Mouse (Mus musculus): Measurements from ENCODE around the gene Mlycd. TPM values are rescaled to one million over a fixed set of nuclear protein-coding genes. Genes with fewer than 3 reads are reported as not detected.

Mlycd gene
- polyA plus RNA-seq, 1 experiment from 2014 or later, result 14.2 TPM

GRCm38 (mm10) chr8:119412037-119412734 lies 17.5 kb downstream of the Mlycd start:
- no peaks in the 10 kb centered on the region; the same call in 1 of the 2 replicates for H3K4me1 ChIP-seq (ENCODE audit: control insufficient read depth, insufficient read depth, low read length)
- no peaks in the 10 kb centered on the region for H3K9me3 ChIP-seq (replicated peaks; ENCODE audit: control insufficient read depth, low read length)
- no peak overlapping the region for H3K9ac ChIP-seq (ENCODE audit: low read depth, low read length)
- peaks cover 10% of the 10 kb centered on the region; the same call in 1 of the 2 replicates for H3K36me3 ChIP-seq (ENCODE audit: control insufficient read depth, insufficient read depth, low read length)
- peaks cover 13% of the 10 kb centered on the region for H3K27me3 ChIP-seq (ENCODE audit: control insufficient read depth, insufficient read depth, low read length)
- no peak overlapping the region for H3K4me2 ChIP-seq
- ATAC-seq (replicated peaks; ENCODE audit: insufficient number of reproducible peaks, low FRiP score, low TSS enrichment), result no peak
- no peak overlapping the region for H3K4me3 ChIP-seq (ENCODE audit: low read depth, low read length)
- no peak overlapping the region for H3K27ac ChIP-seq (ENCODE audit: low read depth, low read length)
- WGBS (ENCODE audit: insufficient replicate concordance), result 53% methylated on average over 10 of the region's 10 CpGs

- peak; percentile 19; the same call in 1 of the 2 replicates for ATAC-seq (replicated peaks; ENCODE audit: insufficient number of reproducible peaks, low FRiP score, low TSS enrichment)
- Histone ChIP-seq H3K27me3 (ENCODE audit: control insufficient read depth, insufficient read depth, low read length) (peaks cover 13% of the 10 kb centered on the region), H3K36me3 (ENCODE audit: control insufficient read depth, insufficient read depth, low read length) (peaks cover 10% of the 10 kb centered on the region; the same call in 1 of the 2 replicates)
Observed at GRCm38 (mm10) chr8:119412735-119413498, 18.2 kb downstream of the Mlycd start.

GRCm38 (mm10) chr8:119413605-119414004 lies 18.9 kb downstream of the Mlycd start:
- Histone ChIP-seq H3K36me3 (ENCODE audit: control insufficient read depth, insufficient read depth, low read length) (peaks cover 10% of the 10 kb centered on the region; the same call in 1 of the 2 replicates), H3K9ac (ENCODE audit: low read depth, low read length) (no peak overlapping the region), H3K9me3 (replicated peaks; ENCODE audit: control insufficient read depth, low read length) (no peaks in the 10 kb centered on the region), H3K27ac (ENCODE audit: low read depth, low read length) (no peak overlapping the region), H3K4me3 (ENCODE audit: low read depth, low read length) (no peak overlapping the region), H3K4me2 (no peak overlapping the region), H3K4me1 (ENCODE audit: control insufficient read depth, insufficient read depth, low read length) (no peaks in the 10 kb centered on the region; the same call in 1 of the 2 replicates), H3K27me3 (ENCODE audit: control insufficient read depth, insufficient read depth, low read length) (peaks cover 13% of the 10 kb centered on the region)
- ATAC-seq (replicated peaks; ENCODE audit: insufficient number of reproducible peaks, low FRiP score, low TSS enrichment), result no peak
- 79% methylated on average over 10 of the region's 10 CpGs for WGBS (ENCODE audit: insufficient replicate concordance)

More at GRCm38 (mm10) chr8:119412735-119413498, 18.2 kb downstream of the Mlycd start:
- no peaks in the 10 kb centered on the region for H3K9me3 ChIP-seq (replicated peaks; ENCODE audit: control insufficient read depth, low read length)
- WGBS (ENCODE audit: insufficient replicate concordance), result 11% methylated on average over 18 of the region's 18 CpGs
- peak overlapping the region; percentile 72 for H3K4me2 ChIP-seq
- H3K4me1 ChIP-seq (ENCODE audit: control insufficient read depth, insufficient read depth, low read length), result no peaks in the 10 kb centered on the region; the same call in 1 of the 2 replicates
- no peak overlapping the region for H3K27ac ChIP-seq (ENCODE audit: low read depth, low read length)
- peak overlapping the region; percentile 64 for H3K9ac ChIP-seq (ENCODE audit: low read depth, low read length)
- H3K4me3 ChIP-seq (ENCODE audit: low read depth, low read length), result peak overlapping the region; percentile 30

- Histone ChIP-seq H3K36me3 (ENCODE audit: control insufficient read depth, insufficient read depth, low read length) (no peaks in the 10 kb centered on the region), H3K9ac (ENCODE audit: low read depth, low read length) (no peak overlapping the region), H3K4me3 (ENCODE audit: low read depth, low read length) (no peak overlapping the region), H3K4me1 (ENCODE audit: control insufficient read depth, insufficient read depth, low read length) (peaks cover 9% of the 10 kb centered on the region), H3K27ac (ENCODE audit: low read depth, low read length) (no peak overlapping the region), H3K27me3 (ENCODE audit: control insufficient read depth, insufficient read depth, low read length) (peaks cover 14% of the 10 kb centered on the region), H3K4me2 (no peak overlapping the region), H3K9me3 (replicated peaks; ENCODE audit: control insufficient read depth, low read length) (no peaks in the 10 kb centered on the region)
- ATAC-seq (replicated peaks; ENCODE audit: insufficient number of reproducible peaks, low FRiP score, low TSS enrichment), result no peak
- WGBS (ENCODE audit: insufficient replicate concordance), result 62% methylated on average over 7 of the region's 7 CpGs
Observed at GRCm38 (mm10) chr8:119420318-119420717, 25.6 kb downstream of the Mlycd start.

- no peaks in the 10 kb centered on the region for H3K36me3 ChIP-seq (ENCODE audit: control insufficient read depth, insufficient read depth, low read length)
- H3K4me1 ChIP-seq (ENCODE audit: control insufficient read depth, insufficient read depth, low read length), result peaks cover 9% of the 10 kb centered on the region
- H3K4me2 ChIP-seq, result no peak overlapping the region
- H3K9me3 ChIP-seq (replicated peaks; ENCODE audit: control insufficient read depth, low read length), result no peaks in the 10 kb centered on the region
- H3K27me3 ChIP-seq (ENCODE audit: control insufficient read depth, insufficient read depth, low read length), result peaks cover 7% of the 10 kb centered on the region; the same call in 1 of the 2 replicates
- no peak overlapping the region for H3K9ac ChIP-seq (ENCODE audit: low read depth, low read length)
- H3K27ac ChIP-seq (ENCODE audit: low read depth, low read length), result no peak overlapping the region
- no peak overlapping the region for H3K4me3 ChIP-seq (ENCODE audit: low read depth, low read length)
- 46% methylated on average over 9 of the region's 9 CpGs for WGBS (ENCODE audit: insufficient replicate concordance)
- no peak for ATAC-seq (replicated peaks; ENCODE audit: insufficient number of reproducible peaks, low FRiP score, low TSS enrichment)
Observed at GRCm38 (mm10) chr8:119421603-119422122, 27.0 kb downstream of the Mlycd start.

GRCm38 (mm10) chr8:119422123-119422711 lies 27.5 kb downstream of the Mlycd start:
- Histone ChIP-seq H3K4me3 (ENCODE audit: low read depth, low read length) (no peak overlapping the region), H3K27me3 (ENCODE audit: control insufficient read depth, insufficient read depth, low read length) (peaks cover 7% of the 10 kb centered on the region; the same call in 1 of the 2 replicates), H3K36me3 (ENCODE audit: control insufficient read depth, insufficient read depth, low read length) (no peaks in the 10 kb centered on the region), H3K27ac (ENCODE audit: low read depth, low read length) (no peak overlapping the region), H3K9ac (ENCODE audit: low read depth, low read length) (no peak overlapping the region), H3K9me3 (replicated peaks; ENCODE audit: control insufficient read depth, low read length) (no peaks in the 10 kb centered on the region), H3K4me1 (ENCODE audit: control insufficient read depth, insufficient read depth, low read length) (peaks cover 9% of the 10 kb centered on the region), H3K4me2 (no peak overlapping the region)
- ATAC-seq (replicated peaks; ENCODE audit: insufficient number of reproducible peaks, low FRiP score, low TSS enrichment), result no peak
- WGBS (ENCODE audit: insufficient replicate concordance), result 54% methylated on average over 9 of the region's 9 CpGs

GRCm38 (mm10) chr8:119423631-119424141 lies 29.0 kb downstream of the Mlycd start:
- Histone ChIP-seq H3K27me3 (ENCODE audit: control insufficient read depth, insufficient read depth, low read length) (peaks cover 7% of the 10 kb centered on the region; the same call in 1 of the 2 replicates), H3K27ac (ENCODE audit: low read depth, low read length) (0 out of 2 replicates have a peak overlapping the region, but pooled peaks have one; percentile 22), H3K4me1 (ENCODE audit: control insufficient read depth, insufficient read depth, low read length) (peaks cover 9% of the 10 kb centered on the region), H3K4me2 (no peak overlapping the region), H3K9me3 (replicated peaks; ENCODE audit: control insufficient read depth, low read length) (no peaks in the 10 kb centered on the region), H3K9ac (ENCODE audit: low read depth, low read length) (no peak overlapping the region), H3K4me3 (ENCODE audit: low read depth, low read length) (no peak overlapping the region), H3K36me3 (ENCODE audit: control insufficient read depth, insufficient read depth, low read length) (no peaks in the 10 kb centered on the region)
- 49% methylated on average over 9 of the region's 9 CpGs for WGBS (ENCODE audit: insufficient replicate concordance)
- no peak for ATAC-seq (replicated peaks; ENCODE audit: insufficient number of reproducible peaks, low FRiP score, low TSS enrichment)

- H3K9me3 ChIP-seq (replicated peaks; ENCODE audit: control insufficient read depth, low read length), result no peaks in the 10 kb centered on the region
- no peaks in the 10 kb centered on the region for H3K36me3 ChIP-seq (ENCODE audit: control insufficient read depth, insufficient read depth, low read length)
- 0 out of 2 replicates have a peak overlapping the region, but pooled peaks have one; percentile 22 for H3K27ac ChIP-seq (ENCODE audit: low read depth, low read length)
- no peak for ATAC-seq (replicated peaks; ENCODE audit: insufficient number of reproducible peaks, low FRiP score, low TSS enrichment)
- H3K4me2 ChIP-seq, result no peak overlapping the region
- H3K9ac ChIP-seq (ENCODE audit: low read depth, low read length), result no peak overlapping the region
- peaks cover 5% of the 10 kb centered on the region; the same call in 1 of the 2 replicates for H3K27me3 ChIP-seq (ENCODE audit: control insufficient read depth, insufficient read depth, low read length)
- no peak overlapping the region for H3K4me3 ChIP-seq (ENCODE audit: low read depth, low read length)
- H3K4me1 ChIP-seq (ENCODE audit: control insufficient read depth, insufficient read depth, low read length), result peaks cover 9% of the 10 kb centered on the region
- WGBS (ENCODE audit: insufficient replicate concordance), result 84% methylated on average over 10 of the region's 10 CpGs
Observed at GRCm38 (mm10) chr8:119424199-119424733, 29.6 kb downstream of the Mlycd start.
